Mouse (Mus musculus): ENCODE measurements around the gene Sdad1.

GRCm38 (mm10) chr5:92302149-92302840, 8.0 kb downstream of the Sdad1 start:
- no peak for TF ChIP-seq KAT2A (IDR thresholded peaks at IDR 0.05; ENCODE audit: insufficient replicate concordance, low read length)
- TF ChIP-seq CTCF (conservative IDR thresholded peaks at IDR 0.05 in 1 of 2, IDR thresholded peaks at IDR 0.05 in 1 of 2; ENCODE audit: low read depth in 2 of 2, low read length in 2 of 2) = no peak
- no peak for TF ChIP-seq POLR2A (IDR thresholded peaks at IDR 0.05; ENCODE audit: low read depth, low read length)
- TF ChIP-seq POLR2AphosphoS2 (IDR thresholded peaks at IDR 0.05; ENCODE audit: low read depth, low read length) = no peak
- TF ChIP-seq ZKSCAN1 (IDR thresholded peaks at IDR 0.05; ENCODE audit: borderline replicate concordance, low read depth, low read length) = no peak
- TF ChIP-seq BHLHE40 (IDR thresholded peaks at IDR 0.05; ENCODE audit: low read depth, low read length) = no peak
- no peak for TF ChIP-seq TBP (conservative IDR thresholded peaks at IDR 0.05; ENCODE audit: low read depth, low read length)
- no peak for TF ChIP-seq MAZ (IDR thresholded peaks at IDR 0.05; ENCODE audit: low read depth, low read length)
- no peak for TF ChIP-seq RAD21 (IDR thresholded peaks at IDR 0.05; ENCODE audit: low read depth, low read length)
- TF ChIP-seq EP300 (IDR thresholded peaks at IDR 0.05; ENCODE audit: low read length) = no peak
- TF ChIP-seq USF1 (IDR thresholded peaks at IDR 0.05; ENCODE audit: low read depth, low read length) = no peak
- TF ChIP-seq E2F4 (IDR thresholded peaks at IDR 0.05; ENCODE audit: insufficient replicate concordance, low read depth, low read length) = no peak
- TF ChIP-seq MYC (IDR thresholded peaks at IDR 0.05; ENCODE audit: low read depth, low read length) = no peak
- TF ChIP-seq TCF12 (IDR thresholded peaks at IDR 0.05; ENCODE audit: low read depth, low read length) = no peak

Data from CH12.LX (cell line).